Mouse (Mus musculus) C2C12 (cell line): ENCODE measurements around the gene Ift57. TPM values are rescaled to one million over a fixed set of nuclear protein-coding genes. Genes with fewer than 3 reads are reported as not detected.

Source experiments
- H3K27me3 ChIP-seq: one replicate; pipeline ENCODE4 v1.6.1; 2011; ENCODE audit not compliant: control insufficient read depth, insufficient read depth, insufficient read length
- H3K36me3 ChIP-seq: one replicate; pipeline ENCODE4 v1.6.1; 2011; ENCODE audit not compliant: control insufficient read depth, insufficient read depth
- H3K4me3 ChIP-seq: one replicate; pipeline ENCODE4 v1.5.1; 2011; ENCODE audit warnings: mild to moderate bottlenecking, control low read depth; ENCODE audit not compliant: poor library complexity, insufficient read depth, severe bottlenecking
- H3K79me2 ChIP-seq: one replicate; pipeline ENCODE4 v1.6.1; 2011; ENCODE audit not compliant: control insufficient read depth, insufficient read depth
- H3K79me3 ChIP-seq: one replicate; pipeline ENCODE4 v1.6.1; 2011; ENCODE audit warnings: low read depth, control low read depth
- H3ac ChIP-seq: one replicate; pipeline ENCODE3; 2011; ENCODE audit warnings: low read depth; ENCODE audit not compliant: control insufficient read depth, insufficient read length
- CEBPB ChIP-seq: IDR thresholded peaks from one replicate; pipeline ENCODE4 v1.6.1; 2011; ENCODE audit warnings: low read depth, mild to moderate bottlenecking, control low read depth, moderate library complexity
- CTCF ChIP-seq: IDR thresholded peaks from one replicate; pipeline ENCODE4 v1.5.1; 2011; ENCODE audit not compliant: control insufficient read depth, insufficient read depth, insufficient read length
- FOSL1 ChIP-seq: IDR thresholded peaks from one replicate; pipeline ENCODE4 v1.8.0; 2011; ENCODE audit warnings: mild to moderate bottlenecking, low read length; ENCODE audit not compliant: poor library complexity, insufficient read depth, severe bottlenecking
- MAX ChIP-seq: IDR thresholded peaks from one replicate; pipeline ENCODE4 v1.6.1; 2011; ENCODE audit warnings: mild to moderate bottlenecking, control low read depth
- MYOD1 ChIP-seq: IDR thresholded peaks from one replicate; pipeline ENCODE4 v1.6.1; 2011; ENCODE audit warnings: low read depth; ENCODE audit not compliant: control insufficient read depth, insufficient read length
- MYOG ChIP-seq: IDR thresholded peaks from one replicate; pipeline ENCODE4 v1.6.1; 2011; ENCODE audit not compliant: control insufficient read depth, insufficient read length; ENCODE audit errors: extremely low read depth
- USF1 ChIP-seq: IDR thresholded peaks from one replicate; pipeline ENCODE4 v1.6.1; 2011; ENCODE audit warnings: low read depth, mild to moderate bottlenecking, control low read depth, moderate library complexity
- polyA plus RNA-seq: library from polyadenylated mRNA; unstranded; fragments of >200 nt; fragmentation: generic; extraction: Trizol; gene quantifications from one replicate; pipeline ENCODE4 v1.2.1, GENCODE M21; 2012; ENCODE audit warnings: missing spikeins

Gene Ift57
- polyA plus RNA-seq, 1 experiment: 12.6 TPM

GRCm38 (mm10) chr16:49753318-49753717 lies 54.3 kb downstream of the Ift57 start:
- no peak overlapping the region for H3ac ChIP-seq
- no peaks in the 10 kb centered on the region for H3K79me3 ChIP-seq
- H3K27me3 ChIP-seq: no peaks in the 10 kb centered on the region
- no peak for TF ChIP-seq CTCF
- TF ChIP-seq MYOD1: no peak
- no peak for TF ChIP-seq MAX
- no peak for TF ChIP-seq USF1
- no peak for TF ChIP-seq CEBPB
- TF ChIP-seq FOSL1: no peak
- no peak for TF ChIP-seq MYOG
- H3K36me3 ChIP-seq: no peaks in the 10 kb centered on the region
- no peak overlapping the region for H3K4me3 ChIP-seq
- no peaks in the 10 kb centered on the region for H3K79me2 ChIP-seq

DNA sequence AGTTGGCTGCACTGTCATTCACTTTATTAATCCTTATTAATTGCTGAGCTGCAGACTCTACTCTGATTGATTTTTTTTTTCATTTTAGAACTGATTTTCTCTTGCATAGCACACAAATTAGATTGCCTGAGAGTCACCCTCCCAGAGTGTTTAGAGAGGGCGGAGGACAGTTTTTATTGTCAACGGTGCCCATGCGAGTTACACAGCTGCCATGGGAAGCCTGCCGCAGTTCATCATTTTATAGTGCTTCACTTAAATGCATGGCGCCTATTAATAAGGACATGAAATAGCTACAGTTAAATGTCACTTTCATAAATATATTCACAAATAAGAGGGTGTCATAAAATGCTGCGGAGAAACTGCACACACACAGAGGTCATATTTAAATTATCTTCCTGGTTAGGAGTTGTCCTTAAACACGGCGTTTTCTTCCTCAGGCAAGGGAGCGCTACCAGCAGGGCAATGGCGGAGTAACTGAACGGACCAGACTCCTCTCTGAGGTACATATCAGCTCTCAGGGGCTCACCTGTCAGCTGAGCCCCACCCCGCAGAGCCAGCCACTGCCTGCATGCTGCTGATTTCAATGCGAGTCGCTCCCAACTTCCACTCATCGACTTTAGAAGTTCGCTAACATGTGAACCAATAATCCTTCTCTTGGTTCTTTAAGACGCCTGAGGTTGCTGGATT lies 61.6 kb downstream of the Ift57 start:
- Histone ChIP-seq H3K27me3 (no peaks in the 10 kb centered on the region), H3ac (no peak overlapping the region), H3K79me2 (no peaks in the 10 kb centered on the region), H3K79me3 (no peaks in the 10 kb centered on the region), H3K36me3 (peaks cover 3% of the 10 kb centered on the region), H3K4me3 (no peak overlapping the region)
- TF ChIP-seq MYOD1 (no peak), CEBPB (no peak), CTCF (no peak), FOSL1 (no peak), MAX (no peak), USF1 (no peak), MYOG (no peak)

DNA sequence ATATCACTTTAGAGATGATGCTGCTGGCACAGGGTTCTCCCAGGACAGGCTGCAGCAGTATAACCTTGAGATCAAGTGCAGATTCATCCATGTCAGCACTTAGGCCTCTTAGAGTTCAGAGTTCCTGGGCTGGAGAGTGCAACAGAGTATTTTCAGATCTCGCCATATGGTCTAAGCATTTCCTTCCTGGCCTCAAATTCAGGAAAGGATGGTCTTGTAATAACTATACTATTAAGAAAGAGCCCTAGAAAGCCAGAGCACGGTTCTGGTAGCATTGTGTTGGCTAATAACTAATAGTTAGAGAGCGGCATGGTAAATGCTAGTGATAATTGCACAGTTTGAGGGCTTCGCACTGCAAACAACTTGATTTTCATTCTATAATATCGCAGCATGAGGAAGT lies 62.9 kb downstream of the Ift57 start:
- H3K36me3 ChIP-seq: peaks cover 3% of the 10 kb centered on the region
- no peaks in the 10 kb centered on the region for H3K79me3 ChIP-seq
- H3K27me3 ChIP-seq: no peaks in the 10 kb centered on the region
- TF ChIP-seq CTCF (no peak), MYOG (no peak), USF1 (no peak), MAX (no peak), FOSL1 (no peak), CEBPB (no peak), MYOD1 (no peak)
- no peak overlapping the region for H3K4me3 ChIP-seq
- no peak overlapping the region for H3ac ChIP-seq
- no peaks in the 10 kb centered on the region for H3K79me2 ChIP-seq

DNA sequence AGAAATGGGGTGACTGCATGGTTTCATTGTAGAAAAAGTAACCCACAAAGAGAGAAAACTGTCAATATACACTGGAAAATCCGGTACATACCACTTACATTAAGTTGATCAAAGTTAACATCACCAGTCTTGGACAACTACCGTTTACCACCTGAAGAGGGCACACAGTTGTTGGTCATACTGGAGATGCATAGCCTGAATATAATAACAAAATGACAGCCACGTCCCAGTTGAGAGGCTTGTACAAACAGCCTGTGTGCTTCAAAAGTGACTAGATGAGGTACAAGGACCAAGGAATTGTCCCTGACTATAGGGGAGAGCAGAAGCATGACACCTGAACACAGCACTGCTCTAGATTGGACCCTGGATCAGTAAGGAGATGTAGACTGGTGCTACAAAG lies 67.3 kb downstream of the Ift57 start:
- Histone ChIP-seq H3K79me3 (no peaks in the 10 kb centered on the region), H3K79me2 (no peaks in the 10 kb centered on the region), H3K4me3 (no peak overlapping the region), H3ac (no peak overlapping the region), H3K36me3 (peaks cover 3% of the 10 kb centered on the region), H3K27me3 (no peaks in the 10 kb centered on the region)
- TF ChIP-seq MYOD1: no peak
- TF ChIP-seq MAX: no peak
- no peak for TF ChIP-seq MYOG
- no peak for TF ChIP-seq CEBPB
- TF ChIP-seq FOSL1: no peak
- no peak for TF ChIP-seq CTCF
- TF ChIP-seq USF1: no peak

DNA sequence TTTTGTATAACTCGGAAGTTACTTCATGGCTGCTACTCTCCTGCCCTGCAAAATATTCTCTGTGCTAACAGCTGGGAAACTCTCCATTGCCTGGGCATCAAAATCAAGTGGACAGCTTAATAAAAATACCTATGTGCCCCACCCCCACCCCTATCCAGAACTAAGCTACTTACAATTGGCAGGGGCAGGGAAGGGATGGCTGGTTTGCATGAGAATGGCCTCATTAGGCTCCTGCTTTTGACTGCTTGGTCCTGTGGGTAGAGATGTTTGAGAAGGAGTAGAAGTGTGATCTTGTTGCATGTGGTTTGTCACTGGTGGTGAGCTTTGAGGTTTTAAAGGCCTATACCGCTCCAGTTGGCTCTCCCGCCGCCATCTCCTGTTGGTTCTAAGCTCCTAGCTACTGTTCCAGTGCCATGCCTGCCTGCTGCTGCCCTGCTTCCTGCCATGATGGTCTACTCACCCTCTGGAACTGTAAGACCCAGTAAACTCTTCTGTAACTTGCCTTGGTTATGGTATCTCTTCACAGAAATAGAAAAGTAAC lies 69.5 kb downstream of the Ift57 start:
- Histone ChIP-seq H3K36me3 (peaks cover 3% of the 10 kb centered on the region), H3K4me3 (no peak overlapping the region), H3K79me2 (no peaks in the 10 kb centered on the region), H3K27me3 (no peaks in the 10 kb centered on the region), H3ac (no peak overlapping the region), H3K79me3 (no peaks in the 10 kb centered on the region)
- TF ChIP-seq MYOD1 (no peak), CTCF (no peak), FOSL1 (no peak), USF1 (no peak), CEBPB (no peak), MYOG (no peak)

GRCm38 (mm10) chr16:49769831-49770261 lies 70.8 kb downstream of the Ift57 start:
- H3K27me3 ChIP-seq: no peaks in the 10 kb centered on the region
- H3K36me3 ChIP-seq: no peaks in the 10 kb centered on the region
- H3K79me2 ChIP-seq: no peaks in the 10 kb centered on the region
- TF ChIP-seq FOSL1 (no peak), CEBPB (no peak), MYOD1 (no peak), MAX (no peak), MYOG (no peak), USF1 (no peak), CTCF (no peak)
- H3ac ChIP-seq: no peak overlapping the region
- H3K4me3 ChIP-seq: no peak overlapping the region
- H3K79me3 ChIP-seq: no peaks in the 10 kb centered on the region
